Mouse (Mus musculus) liver, postnatal 0 days (tissue): ENCODE results near the gene Ncf2.

ENCODE experiments used
- CTCF ChIP-seq: sonication (generic); IDR thresholded peaks from 2 replicates; pipeline ENCODE4 v1.5.1; 2016; ENCODE audit warnings: antibody characterized with exemption, low read depth
- EP300 ChIP-seq: IDR thresholded peaks from 2 replicates; pipeline ENCODE4 v1.6.1; 2016; ENCODE audit warnings: antibody characterized with exemption, low read depth, mild to moderate bottlenecking

DNA sequence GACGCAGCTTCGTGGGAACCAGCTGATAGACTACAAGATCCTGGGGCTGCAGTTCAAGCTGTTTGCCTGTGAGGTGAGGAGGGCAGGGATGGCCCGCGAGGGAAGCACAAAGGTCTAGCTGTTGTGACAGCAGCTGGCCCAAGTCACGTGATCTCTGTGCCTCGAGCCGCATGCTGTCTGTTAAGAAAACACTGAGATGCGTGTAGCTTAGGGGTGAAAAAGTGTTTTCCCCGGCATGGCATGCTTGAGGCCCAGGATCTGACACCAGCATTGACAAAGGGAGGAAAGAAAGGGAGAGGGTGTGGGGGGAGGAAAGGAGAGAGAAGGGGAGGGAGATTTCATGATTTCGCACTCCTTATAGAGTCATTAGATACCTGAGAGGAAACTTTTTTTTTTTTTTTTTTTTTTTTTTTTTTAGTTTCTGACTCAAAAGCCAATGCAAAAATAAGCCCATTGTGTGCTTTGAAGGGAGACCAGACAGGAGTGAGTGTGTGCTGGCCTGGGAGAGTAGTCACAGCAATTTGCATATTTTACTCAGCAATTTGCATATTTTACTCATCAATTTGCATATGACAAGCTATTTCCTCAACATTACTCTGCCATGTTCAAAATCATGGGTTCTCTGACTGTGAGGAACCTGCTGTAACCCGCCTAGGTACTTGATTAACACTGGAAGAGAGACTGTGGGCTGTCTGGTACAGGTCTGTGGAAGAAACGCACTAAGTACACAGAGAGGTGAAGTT, 17.2 kb downstream of the Ncf2 start:
- TF ChIP-seq CTCF, result no peak
- TF ChIP-seq EP300, result no peak
